Mouse (Mus musculus): Measurements from ENCODE around the gene Pik3cb.

DNA sequence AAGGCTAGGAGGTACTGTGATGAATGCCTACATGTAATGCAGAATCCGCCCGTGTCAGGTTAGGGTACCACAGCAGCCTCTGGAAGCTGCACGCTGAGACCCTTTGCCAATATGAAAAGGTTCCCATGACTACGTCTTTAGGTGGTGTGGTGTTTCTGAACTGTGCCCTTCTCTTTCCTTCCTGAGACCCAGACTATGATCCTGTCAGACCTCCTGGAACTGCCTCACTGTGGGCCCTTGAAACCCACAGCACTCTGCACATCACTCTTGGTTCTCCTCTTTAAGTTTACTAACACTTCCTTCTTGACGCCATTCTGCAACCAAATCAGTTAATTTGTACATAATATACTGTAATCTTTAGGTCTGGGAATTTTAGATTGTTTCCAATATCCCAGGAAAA lies 58.7 kb downstream of the Pik3cb start:
- TF ChIP-seq CTCF (IDR thresholded peaks at IDR 0.05; ENCODE audit: low read depth, low read length) (no peak), POLR2AphosphoS5 (IDR thresholded peaks at IDR 0.05; ENCODE audit: insufficient replicate concordance, low read depth, low read length) (no peak), TAL1 (conservative IDR thresholded peaks at IDR 0.05; ENCODE audit: low read depth, low read length) (no peak)
